Mouse (Mus musculus): ENCODE results near the gene Slc9a7.

The Slc9a7 gene

DNA sequence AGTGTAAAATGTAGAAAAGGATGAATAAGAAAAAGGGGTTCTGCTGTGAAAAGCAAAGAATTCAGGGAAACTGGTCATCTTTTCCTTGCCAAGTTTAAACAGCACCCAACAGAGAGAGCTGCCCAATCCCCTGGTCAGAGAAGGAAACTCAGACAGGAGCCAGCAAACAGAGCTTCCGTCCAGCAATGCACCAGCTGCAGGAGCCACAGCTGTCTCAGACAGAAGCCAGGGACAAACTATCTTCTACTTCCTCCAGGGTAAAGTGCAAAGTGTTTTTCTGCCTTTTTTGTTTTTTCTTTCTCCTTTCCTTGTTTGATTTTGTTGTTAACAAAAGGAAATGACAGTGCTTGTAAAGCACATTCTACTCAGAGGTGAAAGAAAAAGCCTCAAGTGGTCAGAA, 131.3 kb downstream of the Slc9a7 start:
- no peak for DNase-seq (ENCODE audit: low spot score in 2 of 2)

- DNase-seq (ENCODE audit: low spot score in 2 of 2) = no peak
Observed at GRCm38 (mm10) chrX:20157519-20157918, 134.1 kb downstream of the Slc9a7 start.

- DNase-seq (ENCODE audit: low spot score in 2 of 2) = no peak
Observed at GRCm38 (mm10) chrX:20129466-20129865, 162.1 kb downstream of the Slc9a7 start.

GRCm38 (mm10) chrX:20128951-20129350, 162.7 kb downstream of the Slc9a7 start:
- DNase-seq (ENCODE audit: low spot score in 2 of 2) = no peak

DNA sequence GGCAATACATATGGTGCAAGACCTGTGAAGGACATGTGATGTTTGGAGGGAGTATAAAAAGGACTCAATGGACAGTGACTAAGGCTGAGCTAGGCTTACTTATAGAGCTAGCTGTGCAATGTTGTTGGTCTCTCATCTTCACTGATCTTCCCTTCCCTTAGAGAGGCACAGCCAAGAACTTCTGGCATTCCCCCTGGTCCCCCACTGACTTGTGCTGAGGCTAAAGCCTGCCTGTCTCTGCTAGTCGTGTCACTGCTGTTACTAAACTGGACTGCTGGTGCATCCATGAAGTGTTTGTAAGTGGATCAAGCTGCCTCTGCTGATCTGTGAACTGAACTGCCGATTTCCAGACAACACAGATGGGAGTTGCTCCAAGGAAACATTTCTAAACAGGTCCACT, 166.1 kb downstream of the Slc9a7 start:
- DNase-seq (ENCODE audit: low spot score in 2 of 2) = no peak

DNA sequence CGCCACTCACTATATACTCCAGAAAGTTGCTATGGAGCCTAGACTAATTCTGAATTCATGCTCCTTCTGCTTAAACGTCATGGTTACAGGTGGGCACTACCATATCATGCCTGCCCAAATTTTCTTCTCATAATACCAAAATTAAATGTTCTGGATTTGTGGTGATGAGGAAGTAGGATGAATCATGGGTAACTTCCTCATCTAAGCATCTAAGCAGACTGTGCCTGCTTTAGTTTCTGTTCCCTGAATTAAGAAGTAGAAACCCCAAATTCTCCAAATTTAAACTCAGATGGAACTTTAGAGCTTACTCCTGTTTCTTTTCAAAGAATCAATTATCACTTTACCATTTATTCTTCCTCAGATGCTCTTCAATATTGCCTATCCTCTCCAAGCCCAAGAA, 173.9 kb downstream of the Slc9a7 start:
- DNase-seq (ENCODE audit: low spot score in 2 of 2) = no peak

GRCm38 (mm10) chrX:20070196-20070595, 221.4 kb downstream of the Slc9a7 start:
- no peak for DNase-seq (ENCODE audit: low spot score in 2 of 2)

DNA sequence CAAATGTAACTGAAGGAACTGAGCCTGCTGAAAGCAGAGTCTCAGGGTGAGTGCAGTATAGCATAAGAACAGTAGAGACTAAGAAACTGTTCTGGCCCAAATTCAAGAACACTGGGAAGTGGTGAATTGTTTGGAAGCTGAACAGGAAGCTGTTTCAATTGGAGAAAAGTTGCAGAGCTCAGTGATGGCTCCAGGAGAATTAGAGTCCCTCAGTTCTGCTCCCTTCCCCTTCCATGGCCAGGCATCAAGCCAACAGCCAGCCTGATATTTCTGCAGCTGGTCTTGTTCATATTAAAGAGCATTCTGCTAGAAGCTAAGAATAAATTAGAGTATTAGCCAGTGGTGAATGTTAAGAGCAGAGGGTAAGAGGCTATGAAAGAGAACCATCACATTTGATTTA, 225.0 kb downstream of the Slc9a7 start:
- DNase-seq (ENCODE audit: low spot score in 2 of 2) = no peak

GRCm38 (mm10) chrX:20061764-20062480, 229.7 kb downstream of the Slc9a7 start:
- no peak for DNase-seq (ENCODE audit: low spot score in 2 of 2)

GRCm38 (mm10) chrX:20060769-20061315, 230.8 kb downstream of the Slc9a7 start:
- no peak for DNase-seq (ENCODE audit: low spot score in 2 of 2)

- DNase-seq (ENCODE audit: low spot score in 2 of 2) = no peak
Observed at GRCm38 (mm10) chrX:20060096-20060768, 231.4 kb downstream of the Slc9a7 start.

DNA sequence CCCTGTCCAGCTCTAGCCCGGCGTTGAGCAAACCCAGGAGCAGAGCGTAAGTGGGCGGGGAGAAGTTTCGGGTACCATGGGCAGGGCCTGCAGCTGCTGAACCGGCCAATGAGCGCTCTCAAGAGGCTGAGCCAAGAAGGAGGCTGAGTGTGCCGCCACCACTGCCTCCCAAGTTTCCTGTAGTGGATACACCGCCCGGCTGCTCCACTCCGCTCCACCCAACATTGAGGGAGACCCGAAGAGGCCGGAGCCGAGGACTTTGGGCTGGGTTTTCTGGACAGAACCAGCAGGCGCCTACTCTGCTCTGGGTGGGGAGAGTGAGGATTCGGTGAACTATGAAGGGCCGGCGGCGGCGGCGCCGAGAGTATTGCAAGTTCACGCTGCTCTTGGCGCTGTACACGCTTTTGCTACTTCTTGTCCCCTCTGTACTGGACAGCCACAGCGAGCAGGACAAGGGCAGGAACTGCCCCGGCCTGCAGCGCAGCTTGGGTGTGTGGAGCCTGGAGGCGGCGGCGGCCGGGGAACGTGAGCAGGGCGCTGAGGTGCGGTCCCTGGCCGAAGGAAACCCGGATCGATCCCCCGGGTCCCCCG, 232.1 kb downstream of the Slc9a7 start, which contains the start of gene Chst7:
Gene Chst7, plus strand, starts transcription at position 180 of the 591 bp plus-strand sequence.
- DNase-seq (ENCODE audit: low spot score in 2 of 2) = no peak
